Mouse (Mus musculus) midbrain, embryonic 16.5 days (tissue): Measurements from ENCODE around the gene Wfdc5. TPM values are rescaled to one million over a fixed set of nuclear protein-coding genes. Genes with fewer than 3 reads are reported as not detected.

ENCODE experiments used
- ATAC-seq: fragments of 200-750 bp; cut with Nextera tagmentation; 2 replicates; pipeline ENCODE4 v1.8.0; 2017; ENCODE audit warnings: moderate TSS enrichment
- H3K27ac ChIP-seq: fragments of 300-500 bp; sonication (generic); 2 replicates; pipeline ENCODE4 v1.5.1; 2014; ENCODE audit warnings: mild to moderate bottlenecking, low read length, mixed read lengths
- H3K27me3 ChIP-seq: fragments of 300-500 bp; sonication (generic); 2 replicates; pipeline ENCODE4 v1.6.1; 2014; ENCODE audit warnings: low read depth, low read length, mixed read lengths; ENCODE audit not compliant: control insufficient read depth, insufficient read depth
- H3K36me3 ChIP-seq: fragments of 300-500 bp; sonication (generic); 2 replicates; pipeline ENCODE4 v1.6.1; 2014; ENCODE audit warnings: mild to moderate bottlenecking, low read length, moderate library complexity, mixed read lengths; ENCODE audit not compliant: control insufficient read depth, insufficient read depth
- H3K4me1 ChIP-seq: fragments of 300-500 bp; sonication (generic); 2 replicates; pipeline ENCODE4 v1.6.1; 2014; ENCODE audit warnings: mild to moderate bottlenecking, low read length, mixed read lengths; ENCODE audit not compliant: control insufficient read depth, insufficient read depth
- H3K4me2 ChIP-seq: fragments of 300-500 bp; sonication (generic); 2 replicates; pipeline ENCODE4 v1.6.1; 2014; ENCODE audit warnings: mild to moderate bottlenecking, low read length, mixed read lengths
- H3K4me3 ChIP-seq: fragments of 300-500 bp; sonication (generic); 2 replicates; pipeline ENCODE4 v1.5.1; 2014; ENCODE audit warnings: low read depth, mild to moderate bottlenecking, low read length, moderate library complexity, mixed read lengths
- H3K9ac ChIP-seq: fragments of 300-500 bp; sonication (generic); 2 replicates; pipeline ENCODE4 v1.6.1; 2014; ENCODE audit warnings: low read depth, low read length, mixed read lengths
- H3K9me3 ChIP-seq: fragments of 300-500 bp; sonication (generic); replicated peaks from 2 replicates; pipeline ENCODE4 v1.6.1; 2014; ENCODE audit warnings: mild to moderate bottlenecking, low read length, mixed read lengths; ENCODE audit not compliant: control insufficient read depth, poor library complexity, severe bottlenecking
- WGBS: fragments of 180-500 bp; shearing (Covaris S2); extraction: QIAGEN DNeasy Blood & Tissue Kit; methylation state at CpG from one replicate; pipeline ENCODE4 v1.1.7; 2014; 5-methylcytosine and 5-hydroxymethylcytosine counted together
- polyA plus RNA-seq: library from polyadenylated mRNA; unstranded; fragments of >200 nt; fragmentation: Nextera tagmentation; extraction: Ambion mirVana; gene quantifications from 2 replicates; pipeline ENCODE4 v1.2.1, GENCODE M21; 2015

The Wfdc5 gene
- polyA plus RNA-seq, 1 experiment from 2014 or later, result not detected

DNA sequence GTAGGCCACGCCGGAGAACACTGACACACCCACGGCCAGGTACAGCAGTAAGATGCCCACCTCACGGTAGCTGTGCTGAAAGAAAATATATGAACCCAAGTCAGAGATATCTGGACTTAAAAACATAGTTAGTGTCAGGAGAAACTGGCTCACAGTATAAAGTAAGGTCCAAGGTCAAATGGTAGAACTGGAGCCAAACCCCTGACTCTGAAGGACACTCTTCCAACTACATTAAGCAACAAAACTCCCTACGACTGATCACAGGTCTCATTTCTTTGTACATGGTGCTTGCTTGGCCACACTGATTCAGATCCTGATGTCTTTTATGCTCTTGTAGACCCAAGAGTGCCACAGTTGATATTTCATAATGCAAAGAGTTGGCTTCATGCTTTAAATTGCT is 17.6 kb downstream of the Wfdc5 start:
- Histone ChIP-seq H3K4me2 (no peak overlapping the region), H3K27me3 (peaks cover 43% of the 10 kb centered on the region), H3K36me3 (no peaks in the 10 kb centered on the region), H3K27ac (no peak overlapping the region), H3K4me1 (peaks cover 4% of the 10 kb centered on the region), H3K4me3 (no peak overlapping the region), H3K9me3 (no peaks in the 10 kb centered on the region), H3K9ac (no peak overlapping the region)
- WGBS, result 96% methylated on average over 5 of the region's 5 CpGs
- no peak for ATAC-seq

DNA sequence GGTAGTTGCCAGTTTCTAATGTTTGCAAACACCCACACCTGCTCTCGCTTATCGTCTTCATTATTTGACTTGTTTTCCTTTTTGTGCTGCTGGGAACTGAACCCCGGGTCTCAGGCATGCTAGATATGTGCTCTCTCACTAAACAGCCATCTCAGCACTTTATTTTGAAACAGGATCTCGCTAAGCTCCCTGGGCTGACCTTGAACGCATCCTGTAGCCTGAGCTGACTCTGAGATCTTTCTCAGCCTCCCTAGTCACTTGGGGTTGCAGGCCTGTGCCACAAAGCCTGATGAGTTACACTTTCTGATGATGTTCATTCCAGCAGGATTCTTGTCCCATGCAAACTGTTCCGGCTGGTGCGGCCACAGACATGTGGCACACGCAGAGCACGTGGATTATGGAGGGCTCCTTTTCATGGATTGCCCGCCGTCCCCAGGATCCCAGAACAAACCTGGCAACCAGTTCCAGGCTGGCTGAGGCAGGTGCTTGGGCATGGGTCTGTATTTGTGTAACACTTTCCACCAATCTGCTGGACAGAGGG is 21.0 kb downstream of the Wfdc5 start:
- no peak overlapping the region for H3K9ac ChIP-seq
- H3K27me3 ChIP-seq, result peaks cover 10% of the 10 kb centered on the region
- H3K4me2 ChIP-seq, result no peak overlapping the region
- H3K9me3 ChIP-seq, result no peaks in the 10 kb centered on the region
- WGBS, result 86% methylated on average over 11 of the region's 11 CpGs
- no peak for ATAC-seq
- H3K36me3 ChIP-seq, result no peaks in the 10 kb centered on the region
- H3K4me1 ChIP-seq, result no peaks in the 10 kb centered on the region
- no peak overlapping the region for H3K4me3 ChIP-seq
- no peak overlapping the region for H3K27ac ChIP-seq

DNA sequence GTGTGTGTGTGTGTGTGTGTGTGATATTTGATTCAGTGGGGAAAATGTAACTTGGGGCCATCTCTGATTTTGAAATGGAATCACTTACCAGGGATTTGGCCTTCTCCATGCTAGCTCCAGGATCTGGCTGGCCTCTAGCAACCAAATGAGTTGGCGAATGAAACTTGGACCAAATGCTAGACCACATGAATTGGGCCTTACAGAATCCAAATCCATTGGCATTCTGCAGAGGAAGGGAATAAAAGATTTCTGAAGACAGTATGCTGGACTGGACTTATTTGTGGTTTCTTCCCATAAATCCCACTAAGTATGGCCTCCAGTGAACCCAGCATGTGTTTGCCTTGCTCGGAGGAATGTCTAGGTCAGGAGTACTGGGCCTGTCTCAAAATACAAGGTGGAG is 23.7 kb downstream of the Wfdc5 start:
- Histone ChIP-seq H3K9ac (no peak overlapping the region), H3K27me3 (no peaks in the 10 kb centered on the region), H3K9me3 (no peaks in the 10 kb centered on the region), H3K4me1 (no peaks in the 10 kb centered on the region), H3K27ac (no peak overlapping the region), H3K4me2 (no peak overlapping the region), H3K36me3 (no peaks in the 10 kb centered on the region), H3K4me3 (no peak overlapping the region)
- no peak for ATAC-seq
- 94% methylated on average over 2 of the region's 2 CpGs for WGBS

DNA sequence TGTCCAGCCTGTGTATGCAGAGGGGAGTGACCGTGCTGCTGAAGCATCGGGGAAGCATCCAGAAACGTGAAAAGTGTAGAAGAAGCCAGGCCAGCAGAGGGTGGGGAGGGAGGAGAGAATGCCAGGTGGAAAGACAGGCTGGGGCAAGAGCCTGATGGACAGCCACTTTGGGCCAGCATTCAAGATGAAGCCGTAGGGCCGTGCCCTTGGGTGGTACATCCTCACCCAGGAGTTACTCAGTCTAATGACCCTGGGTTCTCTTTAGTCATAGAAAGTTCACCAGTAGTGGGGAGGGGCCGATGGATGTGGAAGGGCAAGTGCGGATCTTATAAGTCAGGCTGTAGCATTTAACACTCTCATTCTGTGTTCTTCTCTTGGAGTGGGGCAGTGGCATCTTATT is 26.4 kb downstream of the Wfdc5 start:
- no peak overlapping the region for H3K4me3 ChIP-seq
- 90% methylated on average over 7 of the region's 7 CpGs for WGBS
- H3K4me1 ChIP-seq, result no peaks in the 10 kb centered on the region
- H3K9me3 ChIP-seq, result no peaks in the 10 kb centered on the region
- no peak overlapping the region for H3K9ac ChIP-seq
- no peak overlapping the region for H3K4me2 ChIP-seq
- ATAC-seq, result no peak
- no peaks in the 10 kb centered on the region for H3K27me3 ChIP-seq
- no peak overlapping the region for H3K27ac ChIP-seq
- H3K36me3 ChIP-seq, result peaks cover 9% of the 10 kb centered on the region

DNA sequence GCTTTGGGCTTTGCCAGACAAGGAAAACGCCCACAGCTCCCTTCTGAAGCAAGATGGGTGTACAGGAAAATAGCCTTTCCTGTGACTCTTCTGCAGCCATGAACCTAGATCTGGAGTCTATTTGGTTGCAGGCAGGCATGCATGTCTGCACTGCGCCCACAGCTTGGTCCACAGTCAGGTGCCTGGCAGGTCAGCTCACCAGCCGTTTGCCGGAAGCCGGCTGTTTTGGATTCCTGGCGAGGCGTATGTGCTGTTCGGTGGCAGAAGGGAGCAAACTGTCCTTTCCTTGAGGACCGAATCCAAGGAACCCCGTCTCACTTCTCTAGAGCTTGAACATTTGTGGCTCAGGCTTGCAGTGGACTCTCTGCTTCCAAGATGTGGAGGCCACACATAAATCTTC is 28.5 kb downstream of the Wfdc5 start:
- H3K36me3 ChIP-seq, result peaks cover 9% of the 10 kb centered on the region
- WGBS, result 91% methylated on average over 10 of the region's 10 CpGs

DNA sequence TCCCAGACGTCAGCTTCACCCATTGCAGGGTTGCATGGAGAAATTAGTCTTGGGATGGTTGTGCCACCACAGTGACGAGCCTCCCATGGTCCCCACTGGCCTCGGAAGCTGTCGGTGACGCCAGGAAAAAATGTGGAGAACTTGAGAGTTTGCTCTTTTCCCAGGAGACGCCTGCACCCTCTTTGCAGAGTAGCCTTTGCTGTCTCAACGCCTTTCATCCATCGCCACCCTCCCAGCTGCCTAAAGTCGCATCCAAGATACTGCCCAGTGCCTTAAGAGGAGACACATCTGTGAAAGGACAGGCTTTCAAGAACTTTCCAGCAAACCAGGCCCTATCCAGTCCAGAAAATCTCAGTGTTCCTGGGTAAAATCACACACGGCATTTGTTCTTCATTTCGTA is 30.2 kb downstream of the Wfdc5 start:
- no peak overlapping the region for H3K4me3 ChIP-seq

More for the DNA sequence above, 28.5 kb downstream of the Wfdc5 start:
- ATAC-seq, result no peak
- H3K9ac ChIP-seq, result no peak overlapping the region
- no peak overlapping the region for H3K4me3 ChIP-seq
- H3K4me1 ChIP-seq, result no peaks in the 10 kb centered on the region
- no peak overlapping the region for H3K27ac ChIP-seq
- no peaks in the 10 kb centered on the region for H3K27me3 ChIP-seq
- no peak overlapping the region for H3K4me2 ChIP-seq
- H3K9me3 ChIP-seq, result no peaks in the 10 kb centered on the region

DNA sequence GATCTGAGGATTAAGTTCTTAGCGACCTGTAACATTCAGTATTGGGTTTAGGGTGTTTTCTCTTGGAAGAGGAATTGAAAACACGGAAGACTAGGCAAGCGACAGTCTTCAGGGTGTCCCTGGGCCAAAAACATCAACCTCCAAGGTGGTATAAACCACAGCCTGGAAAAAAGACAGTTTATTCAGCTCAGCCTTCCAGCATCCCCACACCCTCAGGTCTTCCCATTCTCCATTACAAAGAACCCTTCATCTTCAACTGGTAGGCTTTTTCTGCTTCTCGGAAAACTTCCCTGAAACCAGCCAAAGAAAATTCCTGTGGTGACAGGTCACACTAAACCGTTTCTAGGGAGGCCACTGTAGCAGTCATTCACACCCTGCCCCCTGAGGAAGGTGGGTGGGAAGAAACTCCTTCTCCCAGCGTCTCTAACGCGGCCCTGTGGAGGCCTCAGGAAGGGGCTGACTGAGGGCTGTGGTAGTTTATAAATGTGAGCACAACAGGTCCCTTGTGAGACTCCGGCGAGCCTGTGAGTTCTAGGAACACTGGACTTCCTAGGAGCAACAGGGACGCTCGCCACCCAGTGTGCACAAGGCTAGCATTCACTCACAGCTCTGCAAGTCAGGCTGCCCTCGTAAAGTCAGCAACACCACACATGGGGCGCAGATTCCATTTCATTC is 32.3 kb downstream of the Wfdc5 start:
- no peak overlapping the region for H3K4me2 ChIP-seq
- peaks cover 9% of the 10 kb centered on the region for H3K36me3 ChIP-seq
- H3K27me3 ChIP-seq, result no peaks in the 10 kb centered on the region
- no peak overlapping the region for H3K4me3 ChIP-seq
- H3K9ac ChIP-seq, result no peak overlapping the region
- no peaks in the 10 kb centered on the region for H3K4me1 ChIP-seq
- H3K27ac ChIP-seq, result no peak overlapping the region
- WGBS, result 56% methylated on average over 14 of the region's 14 CpGs
- ATAC-seq, result no peak
- H3K9me3 ChIP-seq, result no peaks in the 10 kb centered on the region

More for the DNA sequence above, 30.2 kb downstream of the Wfdc5 start:
- no peak for ATAC-seq
- H3K36me3 ChIP-seq, result peaks cover 9% of the 10 kb centered on the region
- no peaks in the 10 kb centered on the region for H3K27me3 ChIP-seq
- no peak overlapping the region for H3K9ac ChIP-seq
- no peak overlapping the region for H3K27ac ChIP-seq
- WGBS, result 94% methylated on average over 11 of the region's 11 CpGs
- H3K4me2 ChIP-seq, result no peak overlapping the region
- no peaks in the 10 kb centered on the region for H3K4me1 ChIP-seq
- no peaks in the 10 kb centered on the region for H3K9me3 ChIP-seq

DNA sequence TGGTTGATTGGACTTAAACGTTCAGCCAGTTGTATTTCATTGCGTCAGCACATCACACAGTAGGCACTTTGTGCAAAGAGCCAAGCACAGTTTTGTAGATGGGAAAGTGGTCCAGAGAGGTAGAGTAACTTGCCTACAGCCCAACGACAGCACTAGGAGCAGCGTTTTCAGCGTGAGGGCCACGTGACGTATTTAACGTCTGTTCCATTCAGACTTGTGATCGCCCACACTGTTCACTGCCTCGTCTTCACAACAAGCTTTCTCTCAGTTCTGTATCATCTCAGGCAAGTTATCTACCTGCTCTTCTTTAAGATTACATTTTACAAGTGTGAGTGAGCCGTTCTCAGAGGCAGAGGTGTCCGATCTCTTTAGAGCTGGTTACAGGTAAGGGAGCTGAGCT is 36.0 kb downstream of the Wfdc5 start:
- Histone ChIP-seq H3K4me3 (no peak overlapping the region), H3K4me2 (no peak overlapping the region), H3K9me3 (no peaks in the 10 kb centered on the region), H3K27ac (no peak overlapping the region), H3K27me3 (no peaks in the 10 kb centered on the region), H3K36me3 (no peaks in the 10 kb centered on the region; the same call in 1 of the 2 replicates), H3K9ac (no peak overlapping the region), H3K4me1 (no peaks in the 10 kb centered on the region; the same call in 1 of the 2 replicates)
- WGBS, result 96% methylated on average over 12 of the region's 12 CpGs
- no peak for ATAC-seq

DNA sequence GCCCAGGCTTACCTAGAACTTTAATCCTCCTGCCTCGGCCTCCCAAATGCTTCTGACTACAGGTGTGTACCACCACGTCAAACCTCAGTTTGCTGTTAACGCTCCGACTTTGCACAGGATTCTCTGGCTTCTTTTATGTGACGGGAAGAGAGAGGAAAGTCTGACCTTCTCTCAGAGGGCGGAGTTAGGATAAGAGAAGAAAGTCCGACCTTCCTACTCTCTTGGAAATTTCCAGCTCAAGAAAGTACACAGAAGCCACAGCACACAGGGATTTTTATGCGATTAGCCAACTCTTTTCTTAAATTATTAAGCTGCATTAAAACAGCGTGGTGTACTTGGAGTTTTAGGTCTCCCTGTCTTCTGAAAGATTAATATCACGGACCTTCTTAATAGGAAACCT is 38.0 kb downstream of the Wfdc5 start:
- Histone ChIP-seq H3K36me3 (no peaks in the 10 kb centered on the region), H3K4me1 (no peaks in the 10 kb centered on the region; the same call in 1 of the 2 replicates)

More for the DNA sequence above, 38.0 kb downstream of the Wfdc5 start:
- H3K4me3 ChIP-seq, result no peak overlapping the region
- H3K9me3 ChIP-seq, result no peaks in the 10 kb centered on the region
- H3K9ac ChIP-seq, result no peak overlapping the region
- H3K27ac ChIP-seq, result no peak overlapping the region
- no peak for ATAC-seq
- no peaks in the 10 kb centered on the region for H3K27me3 ChIP-seq
- 83% methylated on average over 10 of the region's 10 CpGs for WGBS
- H3K4me2 ChIP-seq, result no peak overlapping the region
